Mouse (Mus musculus) embryonic facial prominence, embryonic 11.5 days (tissue): Measurements from ENCODE around the gene Slit3. TPM values are rescaled to one million over a fixed set of nuclear protein-coding genes. Genes with fewer than 3 reads are reported as not detected.

Experiments used
- ATAC-seq: fragments of 200-750 bp; cut with Nextera tagmentation; replicated peaks from 2 replicates; pipeline ENCODE4 v1.8.0; 2017; ENCODE audit warnings: low read depth; ENCODE audit not compliant: insufficient number of reproducible peaks, low FRiP score, low TSS enrichment
- DNase-seq: peaks from one replicate; pipeline ENCODE4 v3.0.0-alpha.2; 2015; ENCODE audit warnings: low spot score
- H3K27ac ChIP-seq: fragments of 300-500 bp; sonication (generic); replicated peaks from 2 replicates; pipeline ENCODE4 v1.5.1; 2014; ENCODE audit warnings: mild to moderate bottlenecking, low read depth, low read length, control low read depth
- H3K27me3 ChIP-seq: fragments of 300-500 bp; sonication (generic); 2 replicates; pipeline ENCODE4 v1.6.1; 2014; ENCODE audit warnings: mild to moderate bottlenecking, low read length, moderate library complexity, mixed read lengths; ENCODE audit not compliant: control insufficient read depth, insufficient read depth
- H3K36me3 ChIP-seq: fragments of 300-500 bp; sonication (generic); replicated peaks from 2 replicates; pipeline ENCODE4 v1.6.1; 2014; ENCODE audit warnings: low read depth, mild to moderate bottlenecking, low read length, moderate library complexity, mixed read lengths; ENCODE audit not compliant: control insufficient read depth, insufficient read depth
- H3K4me1 ChIP-seq: fragments of 300-500 bp; sonication (generic); 2 replicates; pipeline ENCODE4 v1.6.1; 2014; ENCODE audit warnings: low read length, mixed read lengths; ENCODE audit not compliant: control insufficient read depth, insufficient read depth
- H3K4me2 ChIP-seq: fragments of 300-500 bp; sonication (generic); 2 replicates; pipeline ENCODE4 v1.6.1; 2014; ENCODE audit warnings: low read depth, mild to moderate bottlenecking, control low read depth, low read length, moderate library complexity
- H3K4me3 ChIP-seq: fragments of 300-500 bp; sonication (generic); 2 replicates; pipeline ENCODE4 v1.5.1; 2014; ENCODE audit warnings: low read depth, low read length, control low read depth
- H3K9ac ChIP-seq: fragments of 300-500 bp; sonication (generic); replicated peaks from 2 replicates; pipeline ENCODE4 v1.6.1; 2014; ENCODE audit warnings: mild to moderate bottlenecking, control low read depth, low read length
- H3K9me3 ChIP-seq: fragments of 300-500 bp; sonication (generic); replicated peaks from 2 replicates; pipeline ENCODE4 v1.6.1; 2016; ENCODE audit warnings: mild to moderate bottlenecking, low read length, inconsistent platforms, mixed read lengths; ENCODE audit not compliant: control insufficient read depth
- WGBS: fragments of 180-500 bp; shearing (Covaris S2); extraction: QIAGEN DNeasy Blood & Tissue Kit; methylation state at CpG from one replicate; pipeline ENCODE4 v1.1.7; 2014; 5-methylcytosine and 5-hydroxymethylcytosine counted together
- polyA plus RNA-seq: library from polyadenylated mRNA; unstranded; fragments of >200 nt; fragmentation: Nextera tagmentation; extraction: Ambion mirVana; gene quantifications from 2 replicates; pipeline ENCODE4 v1.2.1, GENCODE M21; 2014

The Slit3 gene
- polyA plus RNA-seq, 1 experiment from 2014 or later, result 10.5 TPM

- H3K4me2 ChIP-seq, result no peak overlapping the region
- 42% methylated on average over 6 of the region's 6 CpGs for WGBS
- H3K27ac ChIP-seq, result no peak overlapping the region
- H3K9ac ChIP-seq, result no peak overlapping the region
- ATAC-seq, result no peak
- H3K36me3 ChIP-seq, result no peaks in the 10 kb centered on the region
- no peaks in the 10 kb centered on the region for H3K9me3 ChIP-seq
- DNase-seq, result peak; percentile 56
- H3K27me3 ChIP-seq, result no peaks in the 10 kb centered on the region
- no peaks in the 10 kb centered on the region for H3K4me1 ChIP-seq
- no peak overlapping the region for H3K4me3 ChIP-seq
These were observed 316.5 kb downstream of the Slit3 start for GRCm38 (mm10) chr11:35437510-35437909.

GRCm38 (mm10) chr11:35440186-35440585, 319.2 kb downstream of the Slit3 start:
- ATAC-seq (no peak), DNase-seq (no peak)
- H3K4me3 ChIP-seq, result no peak overlapping the region
- no peaks in the 10 kb centered on the region for H3K36me3 ChIP-seq
- H3K4me2 ChIP-seq, result no peak overlapping the region
- no peaks in the 10 kb centered on the region for H3K4me1 ChIP-seq
- no peak overlapping the region for H3K27ac ChIP-seq
- WGBS, result 62% methylated on average over 11 of the region's 11 CpGs
- H3K27me3 ChIP-seq, result no peaks in the 10 kb centered on the region
- no peak overlapping the region for H3K9ac ChIP-seq
- no peaks in the 10 kb centered on the region for H3K9me3 ChIP-seq

GRCm38 (mm10) chr11:35444489-35445100, 323.6 kb downstream of the Slit3 start:
- WGBS, result 70% methylated on average over 6 of the region's 6 CpGs
- no peaks in the 10 kb centered on the region for H3K9me3 ChIP-seq
- no peak overlapping the region for H3K4me3 ChIP-seq
- peak; percentile 20 for DNase-seq
- no peaks in the 10 kb centered on the region for H3K4me1 ChIP-seq
- no peak for ATAC-seq
- no peaks in the 10 kb centered on the region for H3K27me3 ChIP-seq
- no peak overlapping the region for H3K9ac ChIP-seq
- H3K27ac ChIP-seq, result no peak overlapping the region
- no peaks in the 10 kb centered on the region for H3K36me3 ChIP-seq
- no peak overlapping the region for H3K4me2 ChIP-seq

DNA sequence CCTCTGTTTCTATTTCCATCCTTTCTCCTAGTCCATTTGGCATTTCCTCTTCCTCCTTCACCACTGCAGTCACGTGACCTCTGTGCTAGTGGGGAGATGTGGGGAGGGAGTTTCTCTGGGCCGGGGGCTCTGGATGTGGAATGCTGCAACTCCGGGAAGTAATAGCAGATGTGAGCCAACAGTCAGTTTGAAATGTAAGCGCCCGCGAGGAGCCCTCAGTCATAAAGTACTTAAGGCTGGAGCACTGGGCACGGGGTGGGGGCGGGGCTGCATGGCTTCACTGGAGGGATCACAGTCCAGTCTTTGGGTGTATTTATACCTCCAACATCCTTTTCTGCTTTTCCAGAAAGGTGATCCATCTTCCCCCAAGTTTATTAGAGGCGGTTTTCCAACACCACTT, 326.9 kb downstream of the Slit3 start:
- no peak overlapping the region for H3K4me3 ChIP-seq
- H3K4me1 ChIP-seq, result no peaks in the 10 kb centered on the region
- peak; percentile 74 for DNase-seq
- no peak for ATAC-seq
- no peak overlapping the region for H3K4me2 ChIP-seq
- H3K27me3 ChIP-seq, result no peaks in the 10 kb centered on the region
- H3K27ac ChIP-seq, result no peak overlapping the region
- WGBS, result 46% methylated on average over 9 of the region's 9 CpGs
- no peaks in the 10 kb centered on the region for H3K9me3 ChIP-seq
- H3K36me3 ChIP-seq, result no peaks in the 10 kb centered on the region
- no peak overlapping the region for H3K9ac ChIP-seq

DNA sequence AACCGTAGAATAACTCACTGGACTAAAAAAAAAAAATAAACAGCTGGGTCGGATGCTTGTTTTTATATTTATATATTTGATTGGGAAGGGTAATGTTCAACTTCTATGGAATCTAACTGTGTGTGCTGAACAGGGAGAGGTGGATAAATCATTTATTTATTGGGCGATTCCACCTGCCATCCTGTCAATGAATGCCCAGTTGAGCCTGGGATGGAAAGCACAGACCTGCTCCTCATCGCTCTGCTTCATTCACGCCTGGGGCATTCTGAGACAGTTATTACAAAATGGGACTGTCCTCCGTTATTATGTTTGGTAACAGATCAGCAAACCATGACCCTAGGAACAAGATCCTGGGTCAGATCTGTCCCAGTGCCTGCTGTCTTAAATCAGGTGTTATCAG, 328.2 kb downstream of the Slit3 start:
- Histone ChIP-seq H3K4me2 (no peak overlapping the region), H3K4me3 (no peak overlapping the region), H3K9me3 (no peaks in the 10 kb centered on the region), H3K36me3 (no peaks in the 10 kb centered on the region), H3K4me1 (no peaks in the 10 kb centered on the region; the same call in 1 of the 2 replicates), H3K9ac (no peak overlapping the region), H3K27me3 (no peaks in the 10 kb centered on the region), H3K27ac (no peak overlapping the region)
- ATAC-seq (no peak), DNase-seq (no peak)
- 89% methylated on average over 6 of the region's 6 CpGs for WGBS

DNA sequence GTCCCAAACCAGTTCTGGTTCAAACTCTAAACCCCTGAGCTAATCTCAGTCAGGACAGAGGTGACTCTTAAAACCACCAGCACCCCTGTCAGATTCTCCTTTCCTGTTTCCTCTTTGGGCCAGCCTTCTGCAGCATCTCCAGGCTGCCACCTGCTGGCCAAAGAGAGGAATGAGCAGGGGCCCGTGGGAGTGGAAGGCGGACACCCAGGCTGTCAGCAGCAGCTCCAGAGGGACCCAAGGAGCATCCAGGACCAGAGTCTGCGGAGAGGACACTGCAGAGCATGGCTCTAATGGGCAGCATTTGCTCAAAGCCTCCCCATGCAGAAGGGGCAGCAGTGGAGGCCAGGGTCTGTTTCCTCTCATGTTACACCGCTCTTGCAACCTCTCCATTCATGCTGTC, 330.6 kb downstream of the Slit3 start:
- 23% methylated on average over 4 of the region's 4 CpGs for WGBS
- 0 out of 2 replicates have a peak, but pooled peaks have one; percentile 15 for ATAC-seq

GRCm38 (mm10) chr11:35452413-35452812, 331.4 kb downstream of the Slit3 start:
- H3K36me3 ChIP-seq, result no peaks in the 10 kb centered on the region
- no peak overlapping the region for H3K27ac ChIP-seq
- ATAC-seq, result no peak; the same call in 1 of the 2 replicates

More for the DNA sequence above, 330.6 kb downstream of the Slit3 start:
- H3K4me2 ChIP-seq, result no peak overlapping the region
- no peaks in the 10 kb centered on the region for H3K27me3 ChIP-seq
- no peaks in the 10 kb centered on the region; the same call in 1 of the 2 replicates for H3K4me1 ChIP-seq
- H3K27ac ChIP-seq, result no peak overlapping the region
- no peaks in the 10 kb centered on the region for H3K9me3 ChIP-seq
- H3K9ac ChIP-seq, result no peak overlapping the region
- no peak overlapping the region for H3K4me3 ChIP-seq
- H3K36me3 ChIP-seq, result no peaks in the 10 kb centered on the region
- peak; percentile 79 for DNase-seq

DNA sequence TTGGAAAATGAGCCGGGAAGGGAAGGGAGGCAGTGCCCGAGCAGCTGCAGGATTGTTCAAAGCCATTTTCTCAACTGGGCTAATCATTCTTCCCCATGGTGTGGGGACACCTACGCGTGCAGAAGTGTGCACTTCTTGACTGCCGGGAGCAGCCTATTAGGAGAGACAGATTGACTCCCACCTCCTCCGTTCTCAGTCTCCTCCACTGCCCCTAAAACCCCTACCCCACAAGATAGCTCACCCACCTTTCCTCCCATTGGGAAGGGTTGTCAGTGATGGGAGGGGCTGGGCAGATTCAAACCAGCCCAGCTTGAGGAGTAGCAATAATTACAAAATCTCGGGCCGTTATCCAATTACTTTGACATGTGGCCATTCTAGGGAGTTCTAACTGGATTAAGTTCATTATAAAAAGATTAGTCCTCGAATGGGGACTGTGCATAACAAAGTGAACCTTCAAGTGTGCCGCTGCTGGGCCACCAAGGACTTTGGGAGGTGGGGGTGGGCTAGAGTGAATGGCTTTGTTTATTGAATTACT, 333.2 kb downstream of the Slit3 start:
- Histone ChIP-seq H3K9me3 (no peaks in the 10 kb centered on the region), H3K27ac (no peak overlapping the region), H3K4me3 (no peak overlapping the region), H3K4me2 (no peak overlapping the region), H3K36me3 (no peaks in the 10 kb centered on the region), H3K9ac (no peak overlapping the region), H3K4me1 (no peaks in the 10 kb centered on the region; the same call in 1 of the 2 replicates), H3K27me3 (no peaks in the 10 kb centered on the region)
- WGBS, result 10% methylated on average over 10 of the region's 10 CpGs
- peak; percentile 50; the same call in 1 of the 2 replicates for ATAC-seq
- DNase-seq, result peak; percentile 56

More at GRCm38 (mm10) chr11:35452413-35452812, 331.4 kb downstream of the Slit3 start:
- no peaks in the 10 kb centered on the region for H3K9me3 ChIP-seq
- H3K4me1 ChIP-seq, result no peaks in the 10 kb centered on the region; the same call in 1 of the 2 replicates
- no peak overlapping the region for H3K4me2 ChIP-seq
- no peak overlapping the region for H3K4me3 ChIP-seq
- 22% methylated on average over 5 of the region's 5 CpGs for WGBS
- no peaks in the 10 kb centered on the region for H3K27me3 ChIP-seq
- DNase-seq, result peak; percentile 64
- H3K9ac ChIP-seq, result no peak overlapping the region
